Mouse (Mus musculus) thymus, adult 2 months (tissue): ENCODE results near the gene Supt16. TPM values are rescaled to one million over a fixed set of nuclear protein-coding genes. Genes with fewer than 3 reads are reported as not detected.

Experiments used
- DNase-seq: peaks from one replicate; pipeline ENCODE4 v3.0.0; 2021
- H3K27ac ChIP-seq: fragments of 200-500 bp; 2 replicates; pipeline ENCODE4 v1.5.1; 2012; ENCODE audit warnings: low read length, control low read depth; ENCODE audit not compliant: control insufficient read depth, insufficient read depth
- H3K27me3 ChIP-seq: fragments of 200-500 bp; 2 replicates; pipeline ENCODE4 v1.6.1; 2012; ENCODE audit warnings: mild to moderate bottlenecking, low read length, moderate library complexity, mixed read lengths; ENCODE audit not compliant: control insufficient read depth, insufficient read depth
- H3K36me3 ChIP-seq: fragments of 200-500 bp; 2 replicates; pipeline ENCODE4 v1.6.1; 2012; ENCODE audit warnings: mild to moderate bottlenecking, low read length, moderate library complexity; ENCODE audit not compliant: control insufficient read depth, insufficient read depth
- H3K4me1 ChIP-seq: fragments of 200-500 bp; replicated peaks from 2 replicates; pipeline ENCODE4 v1.6.1; 2012; ENCODE audit warnings: low read length; ENCODE audit not compliant: control insufficient read depth, insufficient read depth
- H3K4me3 ChIP-seq: fragments of 200-500 bp; 2 replicates; pipeline ENCODE4 v1.5.1; 2012; ENCODE audit warnings: mild to moderate bottlenecking, low read length, control low read depth, moderate library complexity; ENCODE audit not compliant: control insufficient read depth, insufficient read depth
- CTCF ChIP-seq: fragments of 200-500 bp; IDR thresholded peaks from 2 replicates; pipeline ENCODE4 v1.5.1; 2012; ENCODE audit warnings: mild to moderate bottlenecking, control low read depth, low read length, moderate library complexity, borderline replicate concordance; ENCODE audit not compliant: control insufficient read depth, poor library complexity, insufficient read depth; ENCODE audit errors: extremely low read depth
- POLR2A ChIP-seq: fragments of 200-500 bp; IDR thresholded peaks from 2 replicates; pipeline ENCODE4 v1.6.1; 2012; ENCODE audit warnings: mild to moderate bottlenecking, low read length, control low read depth, moderate library complexity; ENCODE audit not compliant: control insufficient read depth, poor library complexity, insufficient read depth; ENCODE audit errors: extremely low read depth
- WGBS: fragments of 180-500 bp; shearing (Covaris S2); methylation state at CpG from one replicate; pipeline ENCODE4 v1.1.7; 2018; 5-methylcytosine and 5-hydroxymethylcytosine counted together
- polyA plus RNA-seq: library from polyadenylated mRNA; depleted of rRNA; stranded (reverse); fragments of >200 nt; gene quantifications from 2 replicates; pipeline ENCODE4 v1.2.3, GENCODE M21; 2012; rRNA removed

The Supt16 gene
- 19.1 and 22.8 TPM in 2 replicates for polyA plus RNA-seq

GRCm38 (mm10) chr14:52197156-52197878, at the start of gene Supt16:
Gene Supt16, minus strand, starts transcription at chr14:52197416.
- peak within 1 kb of the TSS; percentile 92 for H3K27ac ChIP-seq
- H3K36me3 ChIP-seq: peaks cover 19% of the 10 kb centered on the region
- H3K4me1 ChIP-seq: 0 out of 2 replicates have a peak, but pooled peaks cover 2% of the 10 kb centered on the region
- WGBS: under 1% methylated on average over 59 of the region's 59 CpGs
- peak; percentile 78 for DNase-seq
- H3K4me3 ChIP-seq: peak within 1 kb of the TSS; percentile 78
- 0 out of 2 replicates have a peak, but pooled peaks have one; percentile 20 for TF ChIP-seq CTCF
- peak; percentile 42 for TF ChIP-seq POLR2A
- no peaks in the 10 kb centered on the region for H3K27me3 ChIP-seq

GRCm38 (mm10) chr14:52246129-52246528, 48.9 kb upstream of the Supt16 start:
- DNase-seq: no peak
- TF ChIP-seq POLR2A: no peak
- TF ChIP-seq CTCF: no peak
- 76% methylated on average over 4 of the region's 4 CpGs for whole genome bisulfite sequencing
- Histone ChIP-seq H3K36me3 (no peaks in the 10 kb centered on the region), H3K27ac (no peak overlapping the region), H3K27me3 (no peaks in the 10 kb centered on the region), H3K4me3 (no peak overlapping the region), H3K4me1 (peaks cover 6% of the 10 kb centered on the region)

GRCm38 (mm10) chr14:52244690-52245042, 47.5 kb upstream of the Supt16 start:
- Histone ChIP-seq H3K4me3 (peak overlapping the region; percentile 38), H3K27ac (peak overlapping the region; percentile 16; the same call in 1 of the 2 replicates), H3K27me3 (no peaks in the 10 kb centered on the region), H3K4me1 (peaks cover 6% of the 10 kb centered on the region), H3K36me3 (no peaks in the 10 kb centered on the region)
- WGBS: 26% methylated on average over 7 of the region's 7 CpGs
- TF ChIP-seq POLR2A (no peak), CTCF (no peak)
- no peak for DNase-seq

- Histone ChIP-seq H3K27ac (peak overlapping the region; percentile 25; the same call in 1 of the 2 replicates), H3K4me1 (peaks cover 6% of the 10 kb centered on the region), H3K36me3 (no peaks in the 10 kb centered on the region), H3K27me3 (no peaks in the 10 kb centered on the region), H3K4me3 (peak overlapping the region; percentile 84)
- TF ChIP-seq POLR2A: peak; percentile 50
- no peak for TF ChIP-seq CTCF
- DNase-seq: peak; percentile 100
- under 1% methylated on average over 32 of the region's 32 CpGs for WGBS
These were observed 46.9 kb upstream of the Supt16 start for GRCm38 (mm10) chr14:52244041-52244689.

GRCm38 (mm10) chr14:52236216-52236615, 39.0 kb upstream of the Supt16 start:
- H3K27me3 ChIP-seq: no peaks in the 10 kb centered on the region
- H3K36me3 ChIP-seq: peaks cover 57% of the 10 kb centered on the region
- H3K27ac ChIP-seq: no peak overlapping the region
- DNase-seq: no peak
- TF ChIP-seq POLR2A: no peak
- no peak for TF ChIP-seq CTCF
- H3K4me3 ChIP-seq: no peak overlapping the region
- 98% methylated on average over 1 of the region's 1 CpGs for WGBS
- H3K4me1 ChIP-seq: no peaks in the 10 kb centered on the region

DNA sequence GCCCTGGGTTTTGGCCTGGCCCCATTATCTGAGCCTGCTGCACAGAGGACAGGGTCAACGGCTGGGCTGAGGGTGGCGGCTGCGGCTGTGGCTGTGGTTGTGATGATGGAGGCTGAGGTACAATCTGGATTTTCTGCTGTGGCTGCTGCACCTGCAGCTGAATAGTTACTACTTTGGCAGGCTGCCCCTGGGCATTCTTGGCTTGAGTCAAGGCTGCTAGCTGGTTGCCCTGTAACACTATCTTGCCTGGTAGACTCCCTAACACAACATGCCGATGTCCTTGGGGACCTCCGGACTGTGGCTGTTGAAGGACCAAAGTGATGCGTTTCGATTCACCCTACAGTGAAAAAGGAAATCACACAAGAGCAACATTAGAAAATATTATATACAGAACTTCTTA, 37.9 kb upstream of the Supt16 start:
- Histone ChIP-seq H3K27ac (no peak overlapping the region), H3K36me3 (peaks cover 66% of the 10 kb centered on the region), H3K27me3 (no peaks in the 10 kb centered on the region), H3K4me3 (no peak overlapping the region), H3K4me1 (no peaks in the 10 kb centered on the region)
- TF ChIP-seq CTCF: no peak
- TF ChIP-seq POLR2A: no peak
- DNase-seq: no peak
- 97% methylated on average over 7 of the region's 7 CpGs for WGBS
